Mouse (Mus musculus): Measurements from ENCODE around the gene Aldh1a3. TPM values are rescaled to one million over a fixed set of nuclear protein-coding genes. Genes with fewer than 3 reads are reported as not detected.
A peak's percentile ranks its signal among the peaks of the same experiment; 100 is the strongest.

Gene Aldh1a3
- polyA plus RNA-seq, 1 experiment from 2014 or later, result 29.6 TPM

DNA sequence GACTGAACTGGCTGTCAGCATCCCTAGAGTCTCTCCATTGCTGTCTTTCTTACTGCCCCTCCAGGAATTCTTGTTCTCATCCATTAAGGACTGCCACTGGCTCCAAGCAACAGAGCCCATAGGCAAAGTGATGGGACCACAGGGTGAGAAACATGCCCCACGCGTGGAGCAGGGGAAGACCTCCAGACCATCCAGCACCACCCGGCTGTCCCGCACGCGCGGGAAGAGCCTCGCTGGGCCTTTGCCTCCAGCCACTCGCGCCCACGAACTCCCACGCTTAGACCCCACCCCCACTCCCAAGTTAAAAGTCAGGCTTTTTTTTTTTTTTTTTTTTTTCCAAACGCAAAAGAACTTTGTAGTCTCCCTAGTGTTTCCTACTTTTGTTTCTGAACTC is 39.9 kb downstream of the Aldh1a3 start:
- WGBS, result 0% methylated on average over 13 of the region's 13 CpGs
- DNase-seq (ENCODE audit: low spot score), result peak; percentile 28

GRCm38 (mm10) chr7:66386411-66386810 is 40.9 kb downstream of the Aldh1a3 start:
- ATAC-seq (ENCODE audit: low read depth), result no peak
- H3K9me3 ChIP-seq (ENCODE audit: control insufficient read depth, low read length), result no peaks in the 10 kb centered on the region
- H3K4me3 ChIP-seq (ENCODE audit: low read depth, low read length), result no peak overlapping the region
- no peaks in the 10 kb centered on the region for H3K36me3 ChIP-seq (ENCODE audit: control insufficient read depth, insufficient read depth, low read length)
- H3K27me3 ChIP-seq (replicated peaks; ENCODE audit: control insufficient read depth, insufficient read depth, low read length), result no peaks in the 10 kb centered on the region
- H3K9ac ChIP-seq (ENCODE audit: low read depth, low read length), result no peak overlapping the region
- WGBS, result 91% methylated on average over 6 of the region's 6 CpGs
- H3K4me1 ChIP-seq (ENCODE audit: control insufficient read depth, insufficient read depth, low read length), result no peaks in the 10 kb centered on the region
- no peak for DNase-seq (ENCODE audit: low spot score)
- H3K4me2 ChIP-seq (ENCODE audit: low read depth, low read length), result no peak overlapping the region
- no peak overlapping the region for H3K27ac ChIP-seq (replicated peaks; ENCODE audit: low read depth, low read length)

More for the DNA sequence above, 39.9 kb downstream of the Aldh1a3 start:
- Histone ChIP-seq H3K27ac (replicated peaks; ENCODE audit: low read depth, low read length) (peak overlapping the region; percentile 55; the same call in 1 of the 2 replicates), H3K4me1 (ENCODE audit: control insufficient read depth, insufficient read depth, low read length) (no peaks in the 10 kb centered on the region), H3K4me2 (ENCODE audit: low read depth, low read length) (peak overlapping the region; percentile 96), H3K9ac (ENCODE audit: low read depth, low read length) (peak overlapping the region; percentile 91), H3K36me3 (ENCODE audit: control insufficient read depth, insufficient read depth, low read length) (no peaks in the 10 kb centered on the region), H3K27me3 (replicated peaks; ENCODE audit: control insufficient read depth, insufficient read depth, low read length) (no peaks in the 10 kb centered on the region), H3K9me3 (ENCODE audit: control insufficient read depth, low read length) (no peaks in the 10 kb centered on the region), H3K4me3 (ENCODE audit: low read depth, low read length) (peak overlapping the region; percentile 75)
- ATAC-seq (ENCODE audit: low read depth), result no peak

DNA sequence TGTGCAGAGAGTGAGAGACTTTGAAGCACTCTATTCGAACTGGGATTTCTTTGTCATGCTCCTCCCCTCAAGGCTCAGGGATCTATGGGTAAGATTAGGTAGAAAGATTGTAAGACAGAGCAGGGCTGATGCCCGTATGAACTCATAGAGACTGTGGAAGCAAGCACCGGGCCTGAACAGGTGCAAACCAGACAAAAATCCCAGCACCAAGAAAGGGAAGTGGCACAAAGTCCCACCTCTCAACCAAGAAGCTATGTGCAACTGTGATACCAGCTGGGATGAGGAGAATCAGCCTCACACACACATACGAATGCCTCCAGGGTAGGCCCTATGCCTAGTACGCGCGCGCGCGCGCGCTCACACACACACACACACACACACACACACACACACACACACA is 41.5 kb downstream of the Aldh1a3 start:
- no peaks in the 10 kb centered on the region for H3K27me3 ChIP-seq (replicated peaks; ENCODE audit: control insufficient read depth, insufficient read depth, low read length)
- WGBS, result 94% methylated on average over 12 of the region's 12 CpGs
- no peak overlapping the region for H3K4me3 ChIP-seq (ENCODE audit: low read depth, low read length)
- H3K9ac ChIP-seq (ENCODE audit: low read depth, low read length), result no peak overlapping the region
- no peak overlapping the region for H3K27ac ChIP-seq (replicated peaks; ENCODE audit: low read depth, low read length)
- H3K9me3 ChIP-seq (ENCODE audit: control insufficient read depth, low read length), result no peaks in the 10 kb centered on the region
- DNase-seq (ENCODE audit: low spot score) (no peak), ATAC-seq (ENCODE audit: low read depth) (no peak)
- H3K4me1 ChIP-seq (ENCODE audit: control insufficient read depth, insufficient read depth, low read length), result no peaks in the 10 kb centered on the region
- H3K36me3 ChIP-seq (ENCODE audit: control insufficient read depth, insufficient read depth, low read length), result peaks cover under 1% of the 10 kb centered on the region; the same call in 1 of the 2 replicates
- no peak overlapping the region for H3K4me2 ChIP-seq (ENCODE audit: low read depth, low read length)

- no peak overlapping the region for H3K4me3 ChIP-seq (ENCODE audit: low read depth, low read length)
- WGBS, result 90% methylated on average over 8 of the region's 8 CpGs
- H3K4me2 ChIP-seq (ENCODE audit: low read depth, low read length), result no peak overlapping the region
- ATAC-seq (ENCODE audit: low read depth), result no peak
- H3K4me1 ChIP-seq (ENCODE audit: control insufficient read depth, insufficient read depth, low read length), result no peaks in the 10 kb centered on the region
- no peaks in the 10 kb centered on the region for H3K27me3 ChIP-seq (replicated peaks; ENCODE audit: control insufficient read depth, insufficient read depth, low read length)
- no peak overlapping the region for H3K27ac ChIP-seq (replicated peaks; ENCODE audit: low read depth, low read length)
- no peaks in the 10 kb centered on the region for H3K9me3 ChIP-seq (ENCODE audit: control insufficient read depth, low read length)
- no peak for DNase-seq (ENCODE audit: low spot score)
- H3K9ac ChIP-seq (ENCODE audit: low read depth, low read length), result no peak overlapping the region
- peaks cover 7% of the 10 kb centered on the region; the same call in 1 of the 2 replicates for H3K36me3 ChIP-seq (ENCODE audit: control insufficient read depth, insufficient read depth, low read length)
Observed at GRCm38 (mm10) chr7:66384891-66385290, 42.4 kb downstream of the Aldh1a3 start.

GRCm38 (mm10) chr7:66384213-66384612 is 43.1 kb downstream of the Aldh1a3 start:
- peaks cover 7% of the 10 kb centered on the region; the same call in 1 of the 2 replicates for H3K36me3 ChIP-seq (ENCODE audit: control insufficient read depth, insufficient read depth, low read length)
- H3K27ac ChIP-seq (replicated peaks; ENCODE audit: low read depth, low read length), result peak overlapping the region; percentile 36; the same call in 1 of the 2 replicates
- peak; percentile 75 for DNase-seq (ENCODE audit: low spot score)
- no peaks in the 10 kb centered on the region for H3K27me3 ChIP-seq (replicated peaks; ENCODE audit: control insufficient read depth, insufficient read depth, low read length)
- H3K9me3 ChIP-seq (ENCODE audit: control insufficient read depth, low read length), result no peaks in the 10 kb centered on the region
- H3K4me3 ChIP-seq (ENCODE audit: low read depth, low read length), result no peak overlapping the region
- H3K4me1 ChIP-seq (ENCODE audit: control insufficient read depth, insufficient read depth, low read length), result no peaks in the 10 kb centered on the region
- H3K4me2 ChIP-seq (ENCODE audit: low read depth, low read length), result no peak overlapping the region
- ATAC-seq (ENCODE audit: low read depth), result no peak
- H3K9ac ChIP-seq (ENCODE audit: low read depth, low read length), result no peak overlapping the region
- WGBS, result 63% methylated on average over 5 of the region's 5 CpGs

DNA sequence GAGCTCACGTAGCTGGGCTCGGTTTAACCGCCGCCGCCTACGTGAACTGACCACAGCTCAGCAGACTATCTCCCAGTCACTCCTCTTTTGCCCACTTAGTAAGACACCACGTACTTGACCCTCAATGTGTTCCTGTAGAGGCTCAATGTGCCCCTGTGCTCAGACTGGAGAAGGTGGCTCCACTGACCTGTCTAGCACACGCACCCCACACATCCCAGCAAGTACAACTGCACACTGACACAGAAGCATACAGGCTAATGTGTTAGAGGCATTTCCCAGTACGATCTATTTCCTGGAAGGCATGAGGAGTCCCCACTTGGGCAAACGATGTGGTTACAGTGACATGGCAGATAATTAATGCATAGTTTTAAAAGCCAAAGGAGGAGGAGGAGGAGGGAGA is 50.8 kb downstream of the Aldh1a3 start:
- Histone ChIP-seq H3K4me2 (ENCODE audit: low read depth, low read length) (no peak overlapping the region), H3K36me3 (ENCODE audit: control insufficient read depth, insufficient read depth, low read length) (peaks cover 7% of the 10 kb centered on the region; the same call in 1 of the 2 replicates), H3K27ac (replicated peaks; ENCODE audit: low read depth, low read length) (peak overlapping the region; percentile 7; the same call in 1 of the 2 replicates), H3K4me3 (ENCODE audit: low read depth, low read length) (no peak overlapping the region), H3K9ac (ENCODE audit: low read depth, low read length) (no peak overlapping the region), H3K27me3 (replicated peaks; ENCODE audit: control insufficient read depth, insufficient read depth, low read length) (no peaks in the 10 kb centered on the region), H3K9me3 (ENCODE audit: control insufficient read depth, low read length) (no peaks in the 10 kb centered on the region), H3K4me1 (ENCODE audit: control insufficient read depth, insufficient read depth, low read length) (no peaks in the 10 kb centered on the region)
- ATAC-seq (ENCODE audit: low read depth) (no peak), DNase-seq (ENCODE audit: low spot score) (no peak)
- WGBS, result 74% methylated on average over 10 of the region's 10 CpGs

DNA sequence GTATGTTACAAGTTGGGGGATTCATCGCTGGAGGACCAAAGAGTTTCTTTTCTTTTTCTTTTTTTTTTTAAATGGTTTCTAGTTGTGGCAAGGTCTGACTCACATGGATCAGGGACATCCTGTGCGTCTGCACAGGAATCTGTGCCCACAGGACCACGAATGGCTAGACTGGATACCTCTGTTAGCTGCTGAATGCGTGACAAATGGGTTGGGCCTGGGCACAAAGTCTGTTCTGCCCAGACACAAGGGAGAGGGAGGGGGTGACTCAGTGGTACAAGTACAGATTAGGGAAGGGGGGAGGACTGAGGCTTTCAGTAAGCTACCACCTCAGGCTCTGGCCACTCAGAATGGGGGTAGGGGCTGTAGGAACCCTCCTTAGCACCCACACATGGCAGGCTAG is 51.6 kb downstream of the Aldh1a3 start:
- no peaks in the 10 kb centered on the region for H3K4me1 ChIP-seq (ENCODE audit: control insufficient read depth, insufficient read depth, low read length)
- no peaks in the 10 kb centered on the region for H3K9me3 ChIP-seq (ENCODE audit: control insufficient read depth, low read length)
- H3K9ac ChIP-seq (ENCODE audit: low read depth, low read length), result no peak overlapping the region
- no peak overlapping the region for H3K4me3 ChIP-seq (ENCODE audit: low read depth, low read length)
- ATAC-seq (ENCODE audit: low read depth) (no peak), DNase-seq (ENCODE audit: low spot score) (no peak)
- H3K4me2 ChIP-seq (ENCODE audit: low read depth, low read length), result no peak overlapping the region
- no peak overlapping the region for H3K27ac ChIP-seq (replicated peaks; ENCODE audit: low read depth, low read length)
- peaks cover 5% of the 10 kb centered on the region; the same call in 1 of the 2 replicates for H3K36me3 ChIP-seq (ENCODE audit: control insufficient read depth, insufficient read depth, low read length)
- no peaks in the 10 kb centered on the region for H3K27me3 ChIP-seq (replicated peaks; ENCODE audit: control insufficient read depth, insufficient read depth, low read length)
- WGBS, result 82% methylated on average over 4 of the region's 4 CpGs

GRCm38 (mm10) chr7:66373391-66373790 is 53.9 kb downstream of the Aldh1a3 start:
- H3K36me3 ChIP-seq (ENCODE audit: control insufficient read depth, insufficient read depth, low read length), result no peaks in the 10 kb centered on the region
- 82% methylated on average over 3 of the region's 3 CpGs for WGBS
- H3K4me3 ChIP-seq (ENCODE audit: low read depth, low read length), result no peak overlapping the region
- no peak overlapping the region for H3K27ac ChIP-seq (replicated peaks; ENCODE audit: low read depth, low read length)
- H3K27me3 ChIP-seq (replicated peaks; ENCODE audit: control insufficient read depth, insufficient read depth, low read length), result no peaks in the 10 kb centered on the region
- H3K9ac ChIP-seq (ENCODE audit: low read depth, low read length), result no peak overlapping the region
- DNase-seq (ENCODE audit: low spot score), result no peak
- no peak overlapping the region for H3K4me2 ChIP-seq (ENCODE audit: low read depth, low read length)
- H3K4me1 ChIP-seq (ENCODE audit: control insufficient read depth, insufficient read depth, low read length), result peaks cover 10% of the 10 kb centered on the region; the same call in 1 of the 2 replicates
- H3K9me3 ChIP-seq (ENCODE audit: control insufficient read depth, low read length), result no peaks in the 10 kb centered on the region
- ATAC-seq (ENCODE audit: low read depth), result no peak

GRCm38 (mm10) chr7:66370970-66371369 is 56.3 kb downstream of the Aldh1a3 start:
- no peak overlapping the region for H3K4me2 ChIP-seq (ENCODE audit: low read depth, low read length)
- WGBS, result 80% methylated on average over 6 of the region's 6 CpGs
- ATAC-seq (ENCODE audit: low read depth) (no peak), DNase-seq (ENCODE audit: low spot score) (no peak)
- H3K4me1 ChIP-seq (ENCODE audit: control insufficient read depth, insufficient read depth, low read length), result peaks cover 12% of the 10 kb centered on the region; the same call in 1 of the 2 replicates
- H3K36me3 ChIP-seq (ENCODE audit: control insufficient read depth, insufficient read depth, low read length), result no peaks in the 10 kb centered on the region
- H3K27me3 ChIP-seq (replicated peaks; ENCODE audit: control insufficient read depth, insufficient read depth, low read length), result no peaks in the 10 kb centered on the region
- no peak overlapping the region for H3K4me3 ChIP-seq (ENCODE audit: low read depth, low read length)
- H3K9ac ChIP-seq (ENCODE audit: low read depth, low read length), result no peak overlapping the region
- no peaks in the 10 kb centered on the region for H3K9me3 ChIP-seq (ENCODE audit: control insufficient read depth, low read length)
- H3K27ac ChIP-seq (replicated peaks; ENCODE audit: low read depth, low read length), result no peak overlapping the region
